Mouse (Mus musculus) liver, embryonic 16.5 days (tissue): ENCODE measurements around the gene Ccdc92b. TPM values are rescaled to one million over a fixed set of nuclear protein-coding genes. Genes with fewer than 3 reads are reported as not detected.

Experiments
- ATAC-seq: fragments of 200-750 bp; cut with Nextera tagmentation; 2 replicates; pipeline ENCODE4 v1.8.0; 2017; ENCODE audit warnings: low read depth, mild to moderate bottlenecking, moderate number of reproducible peaks, moderate library complexity
- H3K27ac ChIP-seq: fragments of 300-500 bp; sonication (generic); 2 replicates; pipeline ENCODE4 v1.5.1; 2014; ENCODE audit warnings: mild to moderate bottlenecking, low read length
- H3K27me3 ChIP-seq: fragments of 300-500 bp; sonication (generic); 2 replicates; pipeline ENCODE4 v1.6.1; 2014; ENCODE audit warnings: low read depth, low read length, mixed read lengths; ENCODE audit not compliant: control insufficient read depth, insufficient read depth
- H3K36me3 ChIP-seq: fragments of 300-500 bp; sonication (generic); 2 replicates; pipeline ENCODE4 v1.6.1; 2014; ENCODE audit warnings: mild to moderate bottlenecking; ENCODE audit not compliant: control insufficient read depth, insufficient read depth
- H3K4me1 ChIP-seq: fragments of 300-500 bp; sonication (generic); 2 replicates; pipeline ENCODE4 v1.6.1; 2014; ENCODE audit warnings: low read depth, low read length, mixed read lengths; ENCODE audit not compliant: control insufficient read depth
- H3K4me2 ChIP-seq: fragments of 300-500 bp; sonication (generic); 2 replicates; pipeline ENCODE4 v1.6.1; 2014; ENCODE audit warnings: low read depth, low read length, mixed read lengths
- H3K4me3 ChIP-seq: fragments of 300-500 bp; sonication (generic); 2 replicates; pipeline ENCODE4 v1.5.1; 2014; ENCODE audit warnings: low read depth, mild to moderate bottlenecking, low read length
- H3K9ac ChIP-seq: fragments of 300-500 bp; sonication (generic); 2 replicates; pipeline ENCODE4 v1.6.1; 2014; ENCODE audit warnings: low read depth, low read length
- H3K9me3 ChIP-seq: fragments of 300-500 bp; sonication (generic); replicated peaks from 2 replicates; pipeline ENCODE4 v1.6.1; 2016; ENCODE audit warnings: low read length; ENCODE audit not compliant: control insufficient read depth
- WGBS: fragments of 180-500 bp; shearing (Covaris S2); extraction: QIAGEN DNeasy Blood & Tissue Kit; methylation state at CpG from one replicate; pipeline ENCODE4 v1.1.7; 2014; ENCODE audit not compliant: insufficient replicate concordance; 5-methylcytosine and 5-hydroxymethylcytosine counted together
- polyA plus RNA-seq: library from polyadenylated mRNA; unstranded; fragments of >200 nt; fragmentation: Nextera tagmentation; extraction: Ambion mirVana; gene quantifications from 2 replicates; pipeline ENCODE4 v1.2.1, GENCODE M21; 2015

Ccdc92b gene
- polyA plus RNA-seq, 1 experiment from 2014 or later = 10.4 TPM

GRCm38 (mm10) chr11:74623693-74624092 lies 4.3 kb downstream of the Ccdc92b start:
- Histone ChIP-seq H3K4me1 (peaks cover 45% of the 10 kb centered on the region), H3K36me3 (peaks cover 14% of the 10 kb centered on the region), H3K9ac (no peak overlapping the region), H3K27ac (no peak overlapping the region), H3K4me2 (no peak overlapping the region), H3K4me3 (no peak overlapping the region), H3K9me3 (no peaks in the 10 kb centered on the region), H3K27me3 (peaks cover 10% of the 10 kb centered on the region)
- no peak for ATAC-seq
- 74% methylated on average over 6 of the region's 6 CpGs for WGBS

GRCm38 (mm10) chr11:74625333-74625732 lies 5.9 kb downstream of the Ccdc92b start:
- no peak for ATAC-seq

GRCm38 (mm10) chr11:74627481-74627880 lies 8.1 kb downstream of the Ccdc92b start:
- Histone ChIP-seq H3K36me3 (peaks cover 31% of the 10 kb centered on the region), H3K9ac (no peak overlapping the region), H3K4me2 (no peak overlapping the region), H3K9me3 (no peaks in the 10 kb centered on the region), H3K4me3 (no peak overlapping the region), H3K27ac (no peak overlapping the region), H3K4me1 (peaks cover 24% of the 10 kb centered on the region), H3K27me3 (no peaks in the 10 kb centered on the region)
- WGBS = 69% methylated on average over 3 of the region's 3 CpGs
- no peak for ATAC-seq

More at GRCm38 (mm10) chr11:74625333-74625732, 5.9 kb downstream of the Ccdc92b start:
- H3K36me3 ChIP-seq = peaks cover 20% of the 10 kb centered on the region
- H3K9ac ChIP-seq = no peak overlapping the region
- H3K4me1 ChIP-seq = peaks cover 37% of the 10 kb centered on the region
- no peak overlapping the region for H3K4me2 ChIP-seq
- H3K27ac ChIP-seq = no peak overlapping the region
- H3K9me3 ChIP-seq = no peaks in the 10 kb centered on the region
- H3K27me3 ChIP-seq = peaks cover 2% of the 10 kb centered on the region
- H3K4me3 ChIP-seq = no peak overlapping the region

- no peak overlapping the region for H3K4me2 ChIP-seq
- peaks cover 29% of the 10 kb centered on the region for H3K36me3 ChIP-seq
- no peak overlapping the region for H3K27ac ChIP-seq
- no peaks in the 10 kb centered on the region for H3K9me3 ChIP-seq
- H3K9ac ChIP-seq = no peak overlapping the region
- H3K27me3 ChIP-seq = peaks cover 14% of the 10 kb centered on the region
- 59% methylated on average over 7 of the region's 7 CpGs for WGBS
- no peak overlapping the region for H3K4me3 ChIP-seq
- no peak for ATAC-seq
- H3K4me1 ChIP-seq = peaks cover under 1% of the 10 kb centered on the region; the same call in 1 of the 2 replicates
Measured at GRCm38 (mm10) chr11:74631880-74632789, 12.7 kb downstream of the Ccdc92b start.

GRCm38 (mm10) chr11:74634490-74635275 lies 15.3 kb downstream of the Ccdc92b start:
- H3K9me3 ChIP-seq = no peaks in the 10 kb centered on the region
- peaks cover 18% of the 10 kb centered on the region for H3K4me1 ChIP-seq
- WGBS = 59% methylated on average over 5 of the region's 5 CpGs
- no peak overlapping the region for H3K9ac ChIP-seq
- no peak overlapping the region for H3K27ac ChIP-seq
- peaks cover 40% of the 10 kb centered on the region for H3K36me3 ChIP-seq
- no peak for ATAC-seq
- H3K27me3 ChIP-seq = peaks cover 40% of the 10 kb centered on the region
- H3K4me3 ChIP-seq = no peak overlapping the region
- no peak overlapping the region for H3K4me2 ChIP-seq

- Histone ChIP-seq H3K4me3 (peak overlapping the region; percentile 68), H3K4me1 (peaks cover 18% of the 10 kb centered on the region), H3K9me3 (no peaks in the 10 kb centered on the region), H3K4me2 (peak overlapping the region; percentile 70), H3K36me3 (peaks cover 24% of the 10 kb centered on the region), H3K9ac (0 out of 2 replicates have a peak overlapping the region, but pooled peaks have one; percentile 11), H3K27ac (no peak overlapping the region), H3K27me3 (peaks cover 58% of the 10 kb centered on the region)
- no peak for ATAC-seq
- 27% methylated on average over 8 of the region's 8 CpGs for WGBS
Measured at GRCm38 (mm10) chr11:74637486-74637885, 18.1 kb downstream of the Ccdc92b start.

- H3K27me3 ChIP-seq = peaks cover 58% of the 10 kb centered on the region
- peak overlapping the region; percentile 40; the same call in 1 of the 2 replicates for H3K27ac ChIP-seq
- H3K4me1 ChIP-seq = peaks cover 18% of the 10 kb centered on the region
- ATAC-seq = peak; percentile 81
- H3K4me2 ChIP-seq = peak overlapping the region; percentile 70
- peak overlapping the region; percentile 47 for H3K9ac ChIP-seq
- peak overlapping the region; percentile 68 for H3K4me3 ChIP-seq
- WGBS = under 1% methylated on average over 82 of the region's 86 CpGs
- H3K36me3 ChIP-seq = peaks cover 24% of the 10 kb centered on the region
- no peaks in the 10 kb centered on the region for H3K9me3 ChIP-seq
Measured at GRCm38 (mm10) chr11:74637971-74638790, 18.8 kb downstream of the Ccdc92b start.

GRCm38 (mm10) chr11:74638791-74639411 lies 19.5 kb downstream of the Ccdc92b start:
- Histone ChIP-seq H3K4me1 (peaks cover 18% of the 10 kb centered on the region), H3K4me2 (peak overlapping the region; percentile 70), H3K9me3 (no peaks in the 10 kb centered on the region), H3K4me3 (peak overlapping the region; percentile 68), H3K36me3 (peaks cover 24% of the 10 kb centered on the region), H3K9ac (peak overlapping the region; percentile 47; the same call in 1 of the 2 replicates), H3K27me3 (peaks cover 58% of the 10 kb centered on the region), H3K27ac (no peak overlapping the region)
- ATAC-seq = no peak
- WGBS = 17% methylated on average over 9 of the region's 9 CpGs
